Mouse (Mus musculus) ES-E14 (cell line): ENCODE measurements around the gene Zbtb7b. TPM values are rescaled to one million over a fixed set of nuclear protein-coding genes. Genes with fewer than 3 reads are reported as not detected.

Experiments
- DNase-seq: peaks from one replicate; pipeline ENCODE4 v3.0.0-alpha.2; 2013; ENCODE audit warnings: low read depth, low spot score
- H3K27ac ChIP-seq: 2 replicates; pipeline ENCODE4 v1.5.1; 2012; ENCODE audit warnings: low read depth, mild to moderate bottlenecking, low read length, moderate library complexity, mixed read lengths; ENCODE audit not compliant: poor library complexity, insufficient read depth, severe bottlenecking
- H3K36me3 ChIP-seq: 2 replicates; pipeline ENCODE4 v1.6.1; 2012; ENCODE audit warnings: mild to moderate bottlenecking, low read length, moderate library complexity, mixed read lengths; ENCODE audit not compliant: control insufficient read depth, poor library complexity, insufficient read depth, severe bottlenecking
- H3K4me1 ChIP-seq, 2 experiments: fragments of 150-350 bp in 1 of 2; sonication (generic) in 1 of 2; 2 replicates each; pipeline ENCODE4 v1.6.1; 2012; ENCODE audit warnings: low read length in 2 of 2, mild to moderate bottlenecking in 1 of 2, mixed read lengths in 1 of 2; ENCODE audit not compliant: control insufficient read depth in 2 of 2, insufficient read depth in 2 of 2, poor library complexity in 1 of 2
- H3K4me3 ChIP-seq, 2 experiments: fragments of 150-350 bp in 1 of 2; sonication (generic) in 1 of 2; 2 replicates each; pipeline ENCODE4 v1.5.1; 2012; ENCODE audit warnings: low read length in 2 of 2, low read depth in 1 of 2, mild to moderate bottlenecking in 1 of 2, mixed read lengths in 1 of 2; ENCODE audit not compliant: insufficient read depth in 1 of 2, poor library complexity in 1 of 2, severe bottlenecking in 1 of 2
- H3K9ac ChIP-seq: 2 replicates; pipeline ENCODE4 v1.6.1; 2012; ENCODE audit warnings: low read depth, mild to moderate bottlenecking, low read length, mixed read lengths; ENCODE audit not compliant: poor library complexity, insufficient read depth, severe bottlenecking
- H3K9me3 ChIP-seq: fragments of 150-350 bp; sonication (generic); 2 replicates; pipeline ENCODE4 v1.6.1; 2012; ENCODE audit warnings: low read depth, mild to moderate bottlenecking, low read length; ENCODE audit not compliant: control insufficient read depth, insufficient read depth
- CHD2 ChIP-seq: IDR thresholded peaks from 2 replicates; pipeline ENCODE4 v1.6.1; 2014; ENCODE audit warnings: mild to moderate bottlenecking, low read depth, low read length, inconsistent platforms
- HCFC1 ChIP-seq: IDR thresholded peaks from 2 replicates; pipeline ENCODE4 v1.6.1; 2012; ENCODE audit warnings: low read length, inconsistent platforms, borderline replicate concordance; ENCODE audit not compliant: insufficient read depth
- MAFK ChIP-seq: IDR thresholded peaks from 2 replicates; pipeline ENCODE4 v1.6.1; 2014; ENCODE audit warnings: mild to moderate bottlenecking, low read depth, low read length, inconsistent platforms; ENCODE audit not compliant: insufficient read depth
- ZC3H11A ChIP-seq: IDR thresholded peaks from 2 replicates; pipeline ENCODE4 v1.6.1; 2012; ENCODE audit warnings: low read depth, mild to moderate bottlenecking, inconsistent platforms, low read length, borderline replicate concordance
- ZNF384 ChIP-seq: IDR thresholded peaks from 2 replicates; pipeline ENCODE4 v1.6.1; 2012; ENCODE audit warnings: low read depth, low read length, inconsistent platforms
- in situ Hi-C, 2 experiments: fragments of 600-800 bp; cut with MboI; formaldehyde crosslinking; loops; one replicate each; pipeline ENCODE4 v1.15.1; 2025; ENCODE audit warnings: low sequenced_read_pairs in 2 of 2, inconsistent platforms in 1 of 2; ENCODE audit not compliant: unreplicated experiment in 2 of 2
- total RNA-seq: library from RNA; depleted of rRNA; stranded (reverse); fragments of 300-350 nt; gene quantifications from 2 replicates; pipeline ENCODE4 v1.2.3, GENCODE M21; 2012

Gene Zbtb7b
- total RNA-seq, 1 experiment = 13.0 TPM

DNA sequence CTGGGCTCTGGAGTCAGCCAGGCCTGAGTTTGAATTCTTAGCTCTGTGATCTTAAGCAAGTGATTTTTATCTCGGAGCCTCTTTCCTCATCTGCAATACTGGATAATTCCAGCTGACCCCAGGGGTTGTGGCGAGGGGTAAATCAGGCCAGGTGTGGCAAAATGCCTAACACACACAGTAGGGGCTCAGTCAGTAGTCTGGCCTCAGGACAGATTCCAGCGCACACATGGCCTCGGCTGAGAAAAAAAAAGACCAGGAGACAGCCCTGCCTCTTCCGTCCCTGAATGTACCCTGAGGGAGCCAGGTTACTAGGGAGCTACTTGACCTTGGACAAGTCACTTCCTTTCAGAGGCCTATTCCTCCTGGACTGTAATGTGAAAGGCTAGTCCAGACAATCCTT, 11.6 kb downstream of the Zbtb7b start:
- H3K9me3 ChIP-seq = no peaks in the 10 kb centered on the region
- TF ChIP-seq ZNF384 = peak; percentile 74
- TF ChIP-seq MAFK = no peak

DNA sequence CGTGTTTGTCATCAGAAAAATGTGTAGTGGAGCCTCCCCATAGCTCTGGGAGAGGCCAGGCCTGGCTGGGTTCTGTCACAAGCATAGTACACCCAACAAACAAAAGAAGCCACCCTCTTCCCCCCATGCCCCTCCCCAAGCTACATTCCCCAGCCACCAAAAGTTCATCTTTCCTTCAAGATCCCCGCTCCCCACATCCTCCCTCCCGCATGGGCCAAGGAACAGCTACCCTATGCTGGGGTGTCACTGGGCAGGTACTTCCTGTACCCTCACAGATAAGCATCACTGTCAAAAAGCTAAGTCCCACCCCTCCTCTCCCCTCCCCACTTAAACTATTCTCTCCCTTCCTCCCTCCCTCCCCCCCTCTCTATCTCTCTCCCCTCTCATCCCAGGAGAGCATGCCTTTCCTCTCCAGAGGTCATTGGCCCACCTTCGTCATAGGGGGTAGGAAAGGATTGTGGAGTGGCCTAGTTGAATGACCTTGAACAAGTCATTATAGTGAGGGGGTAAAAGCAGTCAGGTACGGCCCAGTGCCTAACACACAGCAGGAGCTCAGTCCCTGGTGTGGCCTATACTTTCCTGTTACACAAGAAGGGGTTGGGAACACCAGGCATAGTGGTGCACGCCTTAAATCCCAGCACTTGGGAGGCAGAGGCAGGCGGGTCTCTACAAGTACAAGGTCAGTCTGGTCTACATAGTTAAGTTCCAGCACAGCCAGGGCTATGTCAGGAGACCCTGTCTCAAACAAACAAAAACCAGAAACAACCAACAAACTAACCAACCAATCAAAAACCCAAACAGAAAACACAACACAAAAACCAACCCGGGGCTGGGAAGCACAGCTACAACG, 12.3 kb downstream of the Zbtb7b start:
- no peak overlapping the region for H3K9ac ChIP-seq
- H3K4me3 ChIP-seq = peak overlapping the region in 1 of 2 experiments; percentile 13; a peak in 1 of 4 replicates
- H3K4me1 ChIP-seq = peaks cover 6 to 60% of the 10 kb centered on the region in 2 experiments
- H3K27ac ChIP-seq = peak overlapping the region; percentile 90
- no peaks in the 10 kb centered on the region for H3K9me3 ChIP-seq
- in situ Hi-C loops = no loop called here
- H3K36me3 ChIP-seq = peaks cover 17% of the 10 kb centered on the region; the same call in 1 of the 2 replicates
- DNase-seq = peak; percentile 72
- TF ChIP-seq HCFC1 (no peak), ZC3H11A (no peak), MAFK (no peak), ZNF384 (no peak), CHD2 (no peak)

More for the DNA sequence above, 11.6 kb downstream of the Zbtb7b start:
- in situ Hi-C loops = no loop called here
- Histone ChIP-seq H3K27ac (peak overlapping the region; percentile 90), H3K4me1 (peaks cover 5 to 63% of the 10 kb centered on the region in 2 experiments), H3K9ac (no peak overlapping the region), H3K36me3 (peaks cover 15% of the 10 kb centered on the region; the same call in 1 of the 2 replicates), H3K4me3 (peak overlapping the region in 1 of 2 experiments; percentile 5; a peak in 1 of 4 replicates)
- peak; percentile 63 for DNase-seq

DNA sequence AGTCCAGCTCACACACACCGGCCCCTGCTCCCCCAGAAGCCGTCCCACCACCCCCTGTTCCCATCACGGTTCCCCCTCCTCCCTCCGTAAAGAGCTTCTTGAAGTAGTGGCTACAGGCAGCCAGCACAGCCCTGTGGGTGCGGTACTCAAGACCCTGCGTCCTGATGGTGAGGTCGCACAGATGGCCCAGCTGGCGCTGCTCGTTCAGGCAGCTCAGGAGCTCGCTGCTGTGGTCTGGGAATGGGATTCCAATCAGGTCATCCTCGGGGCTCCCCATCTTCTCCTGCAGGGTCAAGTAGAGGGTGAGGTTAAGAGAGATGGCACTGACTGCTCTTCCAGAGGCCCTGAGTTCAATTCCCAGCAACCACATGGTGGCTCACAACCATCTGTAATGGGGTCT, 13.3 kb downstream of the Zbtb7b start:
- peaks cover 6 to 50% of the 10 kb centered on the region in 2 experiments for H3K4me1 ChIP-seq
- no peaks in the 10 kb centered on the region for H3K9me3 ChIP-seq
- peak overlapping the region in 1 of 2 experiments; percentile 65; a peak in 2 of 4 replicates for H3K4me3 ChIP-seq
- peaks cover 20% of the 10 kb centered on the region; the same call in 1 of the 2 replicates for H3K36me3 ChIP-seq
- no peak overlapping the region; the same call in 1 of the 2 replicates for H3K27ac ChIP-seq
- peak overlapping the region; percentile 54; the same call in 1 of the 2 replicates for H3K9ac ChIP-seq
- no peak for DNase-seq
- in situ Hi-C loops = no loop called here
- TF ChIP-seq ZC3H11A (no peak), MAFK (no peak), ZNF384 (no peak), CHD2 (no peak), HCFC1 (no peak)

GRCm38 (mm10) chr3:89380711-89381110, 13.9 kb downstream of the Zbtb7b start:
- Histone ChIP-seq H3K9me3 (no peaks in the 10 kb centered on the region), H3K4me1 (peaks cover 6 to 47% of the 10 kb centered on the region in 2 experiments), H3K9ac (peak overlapping the region; percentile 54; the same call in 1 of the 2 replicates), H3K27ac (peak overlapping the region; percentile 37; the same call in 1 of the 2 replicates), H3K36me3 (peaks cover 20% of the 10 kb centered on the region; the same call in 1 of the 2 replicates), H3K4me3 (peak overlapping the region in 1 of 2 experiments; percentile 65; a peak in 2 of 4 replicates)
- DNase-seq = no peak
- TF ChIP-seq HCFC1 (no peak), CHD2 (no peak), ZC3H11A (no peak), ZNF384 (no peak), MAFK (no peak)
- in situ Hi-C loops = no loop called here
